Mouse (Mus musculus) embryonic facial prominence, embryonic 14.5 days (tissue): ENCODE measurements at regions not wholly inside any gene's neighbourhood (a gene's known extent, or its start where the extent isn't known, plus 50 kb on each side); places are given as distances from the start of the nearest gene placed in this dataset.
A peak's percentile ranks its signal among the peaks of the same experiment; 100 is the strongest.

Experiments used
- ATAC-seq: fragments of 200-750 bp; cut with Nextera tagmentation; 2 replicates; pipeline ENCODE4 v1.8.0; 2017; ENCODE audit warnings: low read depth, moderate number of reproducible peaks, moderate TSS enrichment
- DNase-seq: peaks from one replicate; pipeline ENCODE4 v3.0.0-alpha.2; 2015; ENCODE audit warnings: low spot score
- H3K27ac ChIP-seq: fragments of 300-500 bp; sonication (generic); replicated peaks from 2 replicates; pipeline ENCODE4 v1.5.1; 2014; ENCODE audit warnings: low read depth, mild to moderate bottlenecking, low read length, moderate library complexity
- H3K27me3 ChIP-seq: fragments of 300-500 bp; sonication (generic); replicated peaks from 2 replicates; pipeline ENCODE4 v1.6.1; 2014; ENCODE audit warnings: low read length; ENCODE audit not compliant: control insufficient read depth, insufficient read depth
- H3K36me3 ChIP-seq: fragments of 300-500 bp; sonication (generic); 2 replicates; pipeline ENCODE4 v1.6.1; 2014; ENCODE audit warnings: low read length, mixed read lengths; ENCODE audit not compliant: control insufficient read depth, insufficient read depth
- H3K4me1 ChIP-seq: fragments of 300-500 bp; sonication (generic); 2 replicates; pipeline ENCODE4 v1.6.1; 2014; ENCODE audit warnings: antibody characterized with exemption, low read length; ENCODE audit not compliant: control insufficient read depth, insufficient read depth
- H3K4me2 ChIP-seq: fragments of 300-500 bp; sonication (generic); 2 replicates; pipeline ENCODE4 v1.6.1; 2014; ENCODE audit warnings: low read depth, mild to moderate bottlenecking, low read length, moderate library complexity, mixed read lengths
- H3K4me3 ChIP-seq: fragments of 300-500 bp; sonication (generic); 2 replicates; pipeline ENCODE4 v1.5.1; 2014; ENCODE audit warnings: low read depth, mild to moderate bottlenecking, low read length
- H3K9ac ChIP-seq: fragments of 300-500 bp; sonication (generic); 2 replicates; pipeline ENCODE4 v1.6.1; 2014; ENCODE audit warnings: low read depth, mild to moderate bottlenecking, low read length, moderate library complexity, mixed read lengths
- H3K9me3 ChIP-seq: fragments of 300-500 bp; sonication (generic); 2 replicates; pipeline ENCODE4 v1.6.1; 2016; ENCODE audit warnings: low read length; ENCODE audit not compliant: control insufficient read depth
- WGBS: fragments of 180-500 bp; shearing (Covaris S2); extraction: QIAGEN DNeasy Blood & Tissue Kit; methylation state at CpG from one replicate; pipeline ENCODE4 v1.1.7; 2014; 5-methylcytosine and 5-hydroxymethylcytosine counted together

GRCm38 (mm10) chr6:94875065-94875464 is 175.1 kb upstream of the Lrig1 start:
- no peaks in the 10 kb centered on the region for H3K9me3 ChIP-seq
- H3K27ac ChIP-seq = no peak overlapping the region
- ATAC-seq = no peak
- no peaks in the 10 kb centered on the region for H3K4me1 ChIP-seq
- DNase-seq = no peak
- H3K9ac ChIP-seq = no peak overlapping the region
- no peaks in the 10 kb centered on the region for H3K36me3 ChIP-seq
- H3K4me3 ChIP-seq = no peak overlapping the region
- no peaks in the 10 kb centered on the region for H3K27me3 ChIP-seq
- no peak overlapping the region for H3K4me2 ChIP-seq
- 88% methylated on average over 4 of the region's 4 CpGs for WGBS

- WGBS = 88% methylated on average over 1 of the region's 1 CpGs
- Histone ChIP-seq H3K4me1 (no peaks in the 10 kb centered on the region), H3K27ac (no peak overlapping the region), H3K9me3 (no peaks in the 10 kb centered on the region), H3K4me3 (no peak overlapping the region), H3K36me3 (no peaks in the 10 kb centered on the region), H3K4me2 (no peak overlapping the region), H3K9ac (no peak overlapping the region), H3K27me3 (no peaks in the 10 kb centered on the region)
- DNase-seq (no peak), ATAC-seq (no peak)
Measured at GRCm38 (mm10) chr6:94874415-94874814, 174.5 kb upstream of the Lrig1 start.

- Histone ChIP-seq H3K4me3 (no peak overlapping the region), H3K4me1 (no peaks in the 10 kb centered on the region), H3K9ac (no peak overlapping the region), H3K4me2 (no peak overlapping the region), H3K9me3 (no peaks in the 10 kb centered on the region), H3K36me3 (no peaks in the 10 kb centered on the region), H3K27ac (no peak overlapping the region), H3K27me3 (no peaks in the 10 kb centered on the region)
- ATAC-seq (peak; percentile 80), DNase-seq (peak; percentile 64)
- WGBS = 42% methylated on average over 3 of the region's 3 CpGs
Measured at GRCm38 (mm10) chr6:94867952-94868351, 168.0 kb upstream of the Lrig1 start.

- DNase-seq = no peak
- H3K27ac ChIP-seq = no peak overlapping the region
- no peaks in the 10 kb centered on the region for H3K9me3 ChIP-seq
- H3K4me2 ChIP-seq = no peak overlapping the region
- no peak for ATAC-seq
- 82% methylated on average over 2 of the region's 2 CpGs for WGBS
- H3K36me3 ChIP-seq = no peaks in the 10 kb centered on the region
- H3K4me3 ChIP-seq = no peak overlapping the region
- no peak overlapping the region for H3K9ac ChIP-seq
- no peaks in the 10 kb centered on the region for H3K27me3 ChIP-seq
- H3K4me1 ChIP-seq = no peaks in the 10 kb centered on the region
Measured at GRCm38 (mm10) chr6:94865498-94865897, 165.5 kb upstream of the Lrig1 start.

GRCm38 (mm10) chr6:94858121-94858621 is 158.2 kb upstream of the Lrig1 start:
- H3K4me1 ChIP-seq = peaks cover 12% of the 10 kb centered on the region; the same call in 1 of the 2 replicates
- no peak overlapping the region for H3K4me2 ChIP-seq
- DNase-seq (peak; percentile 74), ATAC-seq (peak; percentile 60; the same call in 1 of the 2 replicates)
- no peaks in the 10 kb centered on the region for H3K36me3 ChIP-seq
- no peak overlapping the region for H3K4me3 ChIP-seq
- H3K27me3 ChIP-seq = no peaks in the 10 kb centered on the region
- H3K9me3 ChIP-seq = no peaks in the 10 kb centered on the region
- 46% methylated on average over 5 of the region's 5 CpGs for WGBS
- H3K9ac ChIP-seq = no peak overlapping the region
- peak overlapping the region; percentile 44 for H3K27ac ChIP-seq

- no peak overlapping the region for H3K9ac ChIP-seq
- H3K9me3 ChIP-seq = no peaks in the 10 kb centered on the region
- no peaks in the 10 kb centered on the region for H3K36me3 ChIP-seq
- H3K4me3 ChIP-seq = no peak overlapping the region
- peaks cover 5% of the 10 kb centered on the region; the same call in 1 of the 2 replicates for H3K4me1 ChIP-seq
- H3K4me2 ChIP-seq = no peak overlapping the region
- 37% methylated on average over 5 of the region's 5 CpGs for WGBS
- no peak overlapping the region; the same call in 1 of the 2 replicates for H3K27ac ChIP-seq
- H3K27me3 ChIP-seq = no peaks in the 10 kb centered on the region
- no peak for ATAC-seq
- peak; percentile 83 for DNase-seq
Measured at GRCm38 (mm10) chr6:94850121-94850520, 150.2 kb upstream of the Lrig1 start.

GRCm38 (mm10) chr6:94849533-94849932 is 149.6 kb upstream of the Lrig1 start:
- ATAC-seq = peak; percentile 75; the same call in 1 of the 2 replicates

GRCm38 (mm10) chr6:94848437-94848836 is 148.5 kb upstream of the Lrig1 start:
- peaks cover 5% of the 10 kb centered on the region; the same call in 1 of the 2 replicates for H3K4me1 ChIP-seq
- ATAC-seq (no peak), DNase-seq (no peak)
- H3K9ac ChIP-seq = no peak overlapping the region
- no peak overlapping the region for H3K4me3 ChIP-seq
- no peaks in the 10 kb centered on the region for H3K27me3 ChIP-seq
- H3K36me3 ChIP-seq = no peaks in the 10 kb centered on the region
- no peaks in the 10 kb centered on the region for H3K9me3 ChIP-seq
- no peak overlapping the region for H3K27ac ChIP-seq
- WGBS = 73% methylated on average over 1 of the region's 1 CpGs
- H3K4me2 ChIP-seq = no peak overlapping the region

More at GRCm38 (mm10) chr6:94849533-94849932, 149.6 kb upstream of the Lrig1 start:
- Histone ChIP-seq H3K27ac (0 out of 2 replicates have a peak overlapping the region, but pooled peaks have one; percentile 15), H3K9ac (no peak overlapping the region), H3K4me1 (peaks cover 5% of the 10 kb centered on the region; the same call in 1 of the 2 replicates), H3K4me2 (no peak overlapping the region), H3K27me3 (no peaks in the 10 kb centered on the region), H3K36me3 (no peaks in the 10 kb centered on the region), H3K4me3 (no peak overlapping the region), H3K9me3 (no peaks in the 10 kb centered on the region)
- DNase-seq = peak; percentile 87
- WGBS = 36% methylated on average over 3 of the region's 3 CpGs

- 76% methylated on average over 6 of the region's 6 CpGs for WGBS
- no peak overlapping the region for H3K4me2 ChIP-seq
- H3K27ac ChIP-seq = no peak overlapping the region
- H3K9me3 ChIP-seq = no peaks in the 10 kb centered on the region
- no peak for ATAC-seq
- no peaks in the 10 kb centered on the region for H3K27me3 ChIP-seq
- DNase-seq = no peak
- H3K4me3 ChIP-seq = no peak overlapping the region
- no peak overlapping the region for H3K9ac ChIP-seq
- H3K36me3 ChIP-seq = no peaks in the 10 kb centered on the region
- H3K4me1 ChIP-seq = peaks cover 5% of the 10 kb centered on the region; the same call in 1 of the 2 replicates
Measured at GRCm38 (mm10) chr6:94845821-94846220, 145.9 kb upstream of the Lrig1 start.
